Mouse (Mus musculus) CD8-positive naive resting alpha-beta T cell, adult 2 months (primary cell): ENCODE results near the gene H2afy.
"Not testable (repeated sequence)": the region's sequence is repeated elsewhere in the genome, so short reads cannot be mapped to it uniquely, and the experiment has no call there.

Experiments
- DNase-seq, 2 experiments: peaks; one replicate each; pipeline ENCODE4 v3.0.0; 2022; ENCODE audit warnings: low read depth in 2 of 2, low spot score in 2 of 2

The H2afy gene

DNA sequence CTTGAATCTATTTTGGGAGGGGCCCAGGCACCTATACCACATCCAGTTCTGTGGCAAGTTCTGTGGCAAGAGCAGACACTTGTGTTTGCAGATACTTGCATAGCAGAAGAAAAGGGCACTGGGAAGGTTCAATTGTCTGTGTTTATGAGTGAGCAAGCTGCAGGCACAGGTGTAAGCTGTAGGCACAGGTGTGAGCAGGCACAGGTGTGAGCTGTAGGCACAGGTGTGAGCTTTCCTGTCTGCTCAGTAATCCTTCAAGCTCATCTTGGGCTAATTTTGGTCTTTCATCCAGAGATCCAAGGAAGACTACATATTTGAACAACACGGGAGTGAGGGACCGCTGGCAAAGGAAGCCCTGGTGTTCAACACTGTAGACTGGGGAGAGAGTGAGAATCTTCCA, 56.5 kb downstream of the H2afy start:
- no peak for DNase-seq

DNA sequence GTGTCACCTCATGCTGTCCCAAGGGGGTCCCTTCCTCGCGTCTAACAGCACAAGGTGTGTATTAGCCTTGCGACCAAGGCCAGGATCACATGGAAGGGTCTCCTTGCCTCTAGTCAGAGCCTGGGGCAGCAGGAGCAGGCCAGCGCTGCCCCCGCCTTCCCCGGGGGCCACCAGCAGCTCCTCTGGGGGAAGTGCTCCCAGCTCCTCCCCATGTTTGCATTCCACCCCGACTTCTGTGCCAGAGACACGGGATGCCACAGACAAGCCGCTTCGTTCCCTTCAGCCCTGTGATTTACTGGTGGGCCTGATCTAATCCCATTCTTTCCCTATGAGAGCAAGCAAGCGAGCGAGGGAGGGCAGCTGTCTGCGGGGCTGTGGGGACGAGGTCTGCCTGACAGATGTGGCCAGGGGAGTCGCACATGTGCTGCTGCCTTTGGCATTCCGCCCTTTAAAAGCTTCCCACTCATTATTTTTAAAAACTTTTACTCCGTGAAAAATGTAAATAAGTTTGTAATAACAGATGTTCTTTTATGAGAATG, 57.4 kb downstream of the H2afy start:
- no peak for DNase-seq

GRCm38 (mm10) chr13:56075930-56076329, 60.2 kb downstream of the H2afy start:
- no peak for DNase-seq

DNA sequence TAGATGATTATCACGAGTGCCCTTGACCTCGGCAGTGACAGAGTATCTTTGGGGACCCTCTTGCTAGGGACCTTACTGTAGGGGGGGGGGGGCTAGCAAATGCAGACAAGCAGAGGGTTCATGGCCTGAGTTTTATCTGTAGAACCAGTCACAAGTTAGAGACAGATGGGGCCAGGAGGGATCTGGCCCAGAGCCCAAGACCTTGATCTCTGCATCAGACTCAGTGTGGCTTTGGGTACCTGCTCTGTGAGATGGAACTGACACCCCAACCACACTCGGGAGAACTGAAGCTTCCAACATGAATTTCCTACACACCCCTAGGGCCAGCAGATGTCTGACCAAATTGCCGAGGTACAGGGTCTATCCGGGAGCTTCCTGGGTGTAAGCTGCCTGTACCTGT, 63.0 kb downstream of the H2afy start:
- no peak for DNase-seq

DNA sequence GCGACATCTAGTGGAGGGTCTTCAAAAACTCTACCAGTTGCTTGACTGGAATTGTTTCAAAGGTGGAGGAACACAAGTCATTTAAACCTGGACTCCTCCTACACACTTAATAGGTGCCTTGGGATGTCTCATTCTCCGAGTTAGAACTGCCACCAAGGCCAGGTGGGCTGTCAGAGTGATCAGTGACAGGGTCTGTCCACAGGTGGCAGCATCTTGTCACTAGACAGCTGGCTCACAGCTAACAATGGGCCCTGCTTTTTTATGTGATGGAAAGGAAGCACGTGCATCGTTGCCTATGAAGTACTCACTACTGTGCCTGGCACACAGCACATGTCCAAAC, 63.9 kb downstream of the H2afy start:
- DNase-seq: no peak

GRCm38 (mm10) chr13:56071586-56072267, 64.4 kb downstream of the H2afy start:
- DNase-seq: no peak

DNA sequence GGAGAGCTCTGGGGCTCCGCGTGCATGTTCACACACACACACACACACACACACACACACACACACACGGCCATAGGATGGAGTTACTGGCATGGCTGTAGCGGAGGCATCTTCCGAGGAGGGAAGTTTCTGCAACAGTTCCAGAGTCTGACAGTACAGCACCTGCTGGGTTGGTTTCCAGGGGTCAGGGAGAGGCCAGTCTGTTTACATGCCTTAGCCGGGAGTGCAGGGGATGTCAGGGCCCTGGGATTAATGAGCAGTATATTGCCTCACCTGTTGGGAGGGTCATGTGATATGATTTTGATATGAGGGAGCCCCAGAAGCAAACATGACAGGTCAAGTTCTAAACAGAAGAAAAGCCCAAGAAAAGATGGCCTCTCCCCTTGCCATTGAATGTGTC, 66.5 kb downstream of the H2afy start:
- DNase-seq: no peak

- DNase-seq: no peak
Measured at GRCm38 (mm10) chr13:56068517-56068916, 67.6 kb downstream of the H2afy start.

GRCm38 (mm10) chr13:56066904-56067303, 69.3 kb downstream of the H2afy start:
- DNase-seq: no peak

GRCm38 (mm10) chr13:56066152-56066551, 70.0 kb downstream of the H2afy start:
- no peak for DNase-seq

DNA sequence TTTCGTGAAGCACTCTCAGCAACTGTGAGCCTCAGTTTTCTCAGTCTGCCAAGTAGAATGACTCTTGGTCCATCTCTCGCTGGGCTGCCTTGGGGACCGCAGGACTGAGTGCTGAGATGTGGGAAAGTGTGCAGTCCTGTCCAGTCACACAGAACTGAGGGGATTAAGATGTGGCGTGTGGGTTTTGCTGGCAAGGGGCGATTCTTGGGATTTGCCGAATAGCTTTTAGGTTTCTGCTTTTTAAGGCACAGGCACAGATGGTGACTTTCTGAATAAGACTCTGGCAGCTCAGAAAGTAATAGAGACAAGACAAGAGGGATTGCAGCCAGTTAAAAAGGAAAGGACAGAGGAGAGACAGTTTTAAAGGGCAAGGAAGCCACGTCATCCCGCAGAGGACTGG, 78.4 kb downstream of the H2afy start:
- no peak for DNase-seq

- DNase-seq: no peak
Measured at GRCm38 (mm10) chr13:56055720-56056119, 80.4 kb downstream of the H2afy start.

DNA sequence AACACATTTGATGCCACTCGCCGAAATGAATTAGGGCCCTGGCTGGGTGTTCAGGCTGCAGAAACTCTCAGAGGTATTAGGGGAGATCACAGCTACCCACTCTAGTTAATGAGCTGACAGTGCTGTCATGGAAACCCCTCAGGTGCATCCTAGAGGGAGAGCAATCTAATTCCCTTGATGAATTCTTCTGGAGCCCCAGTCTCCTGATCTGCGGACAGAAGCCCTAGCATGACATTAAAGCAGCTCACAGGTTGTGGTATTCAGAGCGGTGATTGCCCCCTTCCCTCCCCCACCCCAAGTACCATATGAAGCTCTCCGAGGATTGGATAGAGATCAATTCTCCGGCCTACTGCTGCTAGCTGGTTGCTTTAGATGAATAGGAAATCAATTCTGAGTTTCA, 82.1 kb downstream of the H2afy start:
- no peak for DNase-seq

DNA sequence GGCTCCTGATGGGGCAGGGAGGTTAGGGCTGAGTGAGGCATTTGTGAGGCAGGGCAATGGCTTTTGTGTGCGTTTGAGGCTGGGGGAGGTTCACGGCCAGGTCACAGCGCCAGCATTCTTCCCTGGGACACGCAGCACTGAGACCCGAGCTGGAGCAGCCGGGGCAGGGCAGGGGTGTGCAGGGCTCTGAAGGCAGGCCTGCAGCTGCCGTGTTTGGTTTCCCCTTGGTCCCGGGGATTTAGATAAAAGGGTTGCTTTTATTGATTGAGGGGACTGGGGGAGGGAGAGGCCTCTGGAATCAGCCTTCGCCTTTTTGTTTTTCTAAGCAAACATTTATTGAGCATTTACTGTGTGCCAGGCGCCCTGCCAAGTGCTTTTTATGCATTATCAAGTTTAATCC, 83.4 kb downstream of the H2afy start:
- DNase-seq: no peak

GRCm38 (mm10) chr13:56050246-56050645, 85.9 kb downstream of the H2afy start:
- DNase-seq: no peak

- DNase-seq: no peak
Measured at GRCm38 (mm10) chr13:56042221-56042620, 93.9 kb downstream of the H2afy start.

DNA sequence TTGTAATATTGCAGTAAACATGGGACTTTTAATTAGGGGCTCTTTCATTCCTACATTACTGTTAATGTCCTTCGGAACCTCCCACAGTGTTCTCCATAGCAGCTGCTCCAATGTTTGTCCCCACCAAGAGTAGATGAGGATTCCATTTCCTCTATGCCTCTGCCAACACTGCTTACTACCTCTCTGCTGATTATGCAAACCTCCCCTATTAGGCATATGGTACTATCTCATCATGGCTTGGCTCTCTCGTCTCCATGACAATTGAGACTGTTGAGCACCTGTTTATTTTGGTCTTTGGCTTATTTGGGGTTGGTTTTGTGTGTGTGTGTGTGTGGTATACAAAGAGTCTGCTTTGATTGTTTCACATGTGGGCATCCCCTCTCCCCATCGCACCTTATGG, 95.5 kb downstream of the H2afy start:
- DNase-seq: no peak

DNA sequence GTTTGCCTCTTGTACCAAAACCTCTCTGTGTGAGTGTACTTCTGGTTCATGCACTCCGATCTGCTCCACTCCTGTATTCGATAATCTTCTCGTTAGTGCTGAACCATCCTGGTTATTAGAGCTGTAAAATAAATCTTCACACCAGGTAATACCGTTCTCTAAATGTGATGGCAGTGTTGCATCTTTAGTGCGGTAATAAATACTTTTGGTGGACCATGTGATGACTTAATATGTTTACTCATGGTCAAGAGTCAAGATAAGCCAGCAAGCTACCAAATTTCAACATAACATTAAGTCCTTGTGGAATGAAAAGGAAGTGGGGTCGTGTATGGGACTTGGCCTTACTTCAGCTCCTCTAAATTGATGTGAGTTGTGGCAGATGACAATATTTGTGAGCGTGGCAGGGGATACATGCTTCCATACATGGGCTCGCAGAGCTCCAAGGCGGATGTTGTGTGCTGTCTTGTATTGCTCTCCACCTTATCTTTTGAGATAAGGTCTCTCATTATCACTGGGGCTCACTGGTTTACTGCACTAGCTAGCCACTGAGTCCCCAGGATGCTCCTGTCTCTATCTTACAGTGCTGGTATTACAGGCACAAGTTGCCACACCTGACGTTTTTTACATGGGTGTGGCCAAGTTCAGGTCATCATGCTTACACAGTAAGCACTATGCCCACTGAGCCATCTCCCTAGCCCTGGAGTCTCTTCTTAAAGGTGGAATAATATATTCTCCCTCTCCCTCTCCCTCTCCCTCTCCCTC, 96.4 kb downstream of the H2afy start:
- no peak for DNase-seq

DNA sequence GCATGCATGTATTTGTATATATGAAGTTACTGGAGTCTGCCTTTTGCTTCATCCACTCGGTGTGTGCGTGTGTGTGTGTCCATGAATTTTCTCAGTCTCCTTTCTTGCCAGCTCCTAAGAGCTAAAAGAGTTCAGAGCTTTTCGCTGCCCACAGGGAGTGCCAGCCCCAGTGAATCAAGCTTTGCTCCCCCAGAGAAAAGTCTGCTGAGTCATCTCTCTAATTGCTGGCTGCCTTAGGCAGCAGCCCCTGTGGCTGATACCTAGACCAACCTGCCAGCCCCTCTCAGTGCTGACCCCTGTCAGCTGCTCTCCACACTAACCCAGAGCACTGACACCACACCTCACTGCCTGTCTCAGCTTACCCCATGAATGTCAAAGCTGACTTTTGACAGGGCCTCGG, 107.2 kb downstream of the H2afy start:
- DNase-seq: no peak

DNA sequence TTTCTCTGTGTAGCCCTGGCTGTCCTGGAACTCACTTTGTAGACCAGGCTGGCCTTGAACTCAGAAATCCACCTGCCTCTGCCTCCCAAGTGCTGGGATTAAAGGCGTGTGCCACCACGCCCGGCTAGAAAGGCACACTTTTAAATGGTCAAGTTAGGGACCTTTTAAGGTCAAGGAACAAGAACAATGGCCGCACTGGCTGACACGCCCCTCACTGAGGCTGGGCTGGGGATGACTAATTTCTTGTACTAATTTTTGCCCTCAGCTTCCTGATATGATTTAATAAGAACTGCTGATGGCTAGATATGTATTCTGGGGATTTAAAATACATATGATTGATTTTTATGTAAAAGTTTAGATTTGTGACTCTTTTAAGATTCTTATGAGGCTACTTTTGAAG, 108.2 kb downstream of the H2afy start:
- DNase-seq: not testable (repeated sequence)

- DNase-seq: no peak
Measured at GRCm38 (mm10) chr13:56026623-56027022, 109.5 kb downstream of the H2afy start.

DNA sequence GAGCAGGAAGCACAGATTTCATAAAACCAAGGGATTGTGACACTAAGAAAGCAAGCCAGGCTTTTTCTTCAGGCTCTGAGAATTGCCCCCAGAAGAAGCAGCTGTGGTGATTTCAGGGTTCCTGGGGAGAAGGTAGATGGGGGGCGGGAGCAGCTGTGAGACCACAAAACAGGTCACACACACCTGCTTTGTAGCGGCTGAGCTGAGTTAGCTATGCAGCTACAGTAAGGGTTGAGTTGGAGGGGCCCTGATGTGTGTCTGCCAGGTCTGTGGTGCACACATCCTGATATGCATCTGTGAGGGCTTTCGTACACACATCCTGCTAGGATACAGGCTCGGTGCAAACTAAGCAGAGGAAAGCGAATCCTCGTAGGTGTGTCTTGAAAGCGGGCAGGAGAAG, 110.1 kb downstream of the H2afy start:
- no peak for DNase-seq

DNA sequence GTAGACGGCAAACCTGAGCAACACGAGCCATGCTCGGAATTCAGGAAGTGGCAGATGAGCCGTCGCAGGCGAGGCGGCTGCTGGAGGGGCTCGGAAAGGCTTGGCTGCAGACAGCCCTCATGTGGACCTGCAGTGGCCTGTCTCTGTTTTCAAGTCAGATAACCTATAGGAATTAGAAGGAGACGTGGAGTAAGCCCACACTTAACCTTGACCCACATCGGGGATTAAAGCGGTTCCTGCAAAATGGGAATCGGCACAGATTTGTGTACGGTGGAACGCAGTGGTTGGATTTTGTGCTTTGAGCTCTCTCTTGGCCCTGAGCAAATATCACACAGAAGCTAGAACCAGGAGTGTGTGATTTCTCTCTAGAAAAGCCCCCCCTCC, 111.1 kb downstream of the H2afy start:
- no peak for DNase-seq
